Mouse (Mus musculus): ENCODE measurements around the gene Rorb. TPM values are rescaled to one million over a fixed set of nuclear protein-coding genes. Genes with fewer than 3 reads are reported as not detected.

Rorb gene
- total RNA-seq, 2 experiments from 2014 or later = not detected

DNA sequence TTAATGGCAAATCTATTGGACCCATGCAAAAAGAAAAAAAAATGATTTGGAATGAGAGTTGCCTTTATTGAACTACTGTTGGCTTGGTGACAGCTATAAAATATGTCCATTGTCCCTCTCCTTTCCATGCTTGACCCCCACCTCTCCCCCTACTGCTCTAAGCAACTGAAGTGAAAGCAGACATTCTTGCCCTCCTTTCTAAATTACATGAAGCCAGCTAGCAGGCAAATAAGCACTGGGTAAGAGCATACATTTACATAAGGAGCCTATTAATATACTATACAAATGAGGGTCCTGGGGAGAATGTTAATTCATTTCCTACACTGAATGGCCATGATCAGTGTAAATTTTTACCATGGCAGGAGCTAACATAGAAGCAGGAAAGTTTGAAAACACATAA lies 212.8 kb downstream of the Rorb start:
- no peak for ATAC-seq (replicated peaks; ENCODE audit: poor library complexity, severe bottlenecking)

DNA sequence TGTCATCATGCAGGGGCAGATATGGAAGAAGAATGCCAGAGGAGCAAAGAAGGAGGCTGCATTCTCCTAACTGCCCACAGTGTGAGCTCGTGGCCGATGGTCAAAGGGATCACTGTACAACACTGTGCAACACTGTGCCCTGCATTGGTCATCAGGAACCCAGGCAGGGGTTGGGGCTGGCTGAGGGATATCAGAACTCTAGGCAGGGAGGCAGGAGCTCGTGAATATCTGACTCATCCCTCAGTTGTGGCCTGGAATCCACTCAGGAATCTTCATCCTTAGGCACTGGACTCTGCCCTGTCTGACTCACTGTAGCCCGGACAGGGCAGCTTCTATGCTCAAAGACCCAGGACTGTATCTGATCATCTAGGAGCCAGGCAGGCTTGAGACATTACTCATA lies 220.8 kb downstream of the Rorb start:
- ATAC-seq (replicated peaks; ENCODE audit: poor library complexity, severe bottlenecking) = no peak

DNA sequence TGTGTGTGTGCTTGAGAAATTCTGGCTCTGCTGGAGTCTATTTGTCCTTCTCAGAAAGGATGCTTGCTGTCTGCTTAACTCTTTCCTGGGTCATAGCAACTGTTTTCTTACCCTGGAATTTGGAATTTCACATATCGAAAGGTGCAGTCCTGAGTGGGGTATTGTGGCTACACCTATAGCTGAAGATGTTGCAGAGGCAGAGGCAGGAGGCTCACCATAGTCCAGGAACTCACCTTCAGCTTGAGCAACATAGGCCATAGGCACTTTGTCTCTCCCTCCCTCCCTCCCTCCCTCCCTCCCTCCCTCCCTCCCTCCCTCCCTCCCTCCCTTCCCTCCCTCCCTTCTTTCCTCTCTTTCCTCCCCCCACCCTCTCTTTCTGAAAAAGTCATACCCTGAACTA lies 221.4 kb downstream of the Rorb start:
- no peak for ATAC-seq (replicated peaks; ENCODE audit: poor library complexity, severe bottlenecking)

DNA sequence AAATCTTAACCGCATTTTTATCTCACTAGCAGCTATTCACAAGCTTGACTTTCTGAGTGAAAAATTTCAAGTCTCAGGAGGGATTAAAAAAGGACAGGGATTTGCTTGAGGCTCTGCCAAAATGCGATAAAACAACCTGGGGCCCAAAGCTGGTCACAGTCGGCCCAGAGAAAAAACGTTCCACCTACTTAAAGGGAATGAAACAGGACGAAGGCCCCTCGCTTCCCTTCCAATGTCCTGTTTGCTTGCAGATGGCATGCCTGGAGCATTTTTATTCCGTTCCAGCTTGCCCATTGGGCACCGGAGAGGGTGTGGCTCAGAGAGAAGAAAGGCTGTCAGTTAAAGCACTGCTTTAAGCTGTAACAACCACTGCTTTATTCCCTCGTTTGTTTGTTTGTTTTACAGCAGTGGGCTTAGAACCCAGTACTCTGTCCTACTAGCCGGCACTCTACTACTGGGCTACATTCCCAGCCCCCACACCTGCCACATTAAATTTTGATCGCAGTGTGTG lies 221.8 kb downstream of the Rorb start:
- ATAC-seq (replicated peaks; ENCODE audit: poor library complexity, severe bottlenecking) = no peak

DNA sequence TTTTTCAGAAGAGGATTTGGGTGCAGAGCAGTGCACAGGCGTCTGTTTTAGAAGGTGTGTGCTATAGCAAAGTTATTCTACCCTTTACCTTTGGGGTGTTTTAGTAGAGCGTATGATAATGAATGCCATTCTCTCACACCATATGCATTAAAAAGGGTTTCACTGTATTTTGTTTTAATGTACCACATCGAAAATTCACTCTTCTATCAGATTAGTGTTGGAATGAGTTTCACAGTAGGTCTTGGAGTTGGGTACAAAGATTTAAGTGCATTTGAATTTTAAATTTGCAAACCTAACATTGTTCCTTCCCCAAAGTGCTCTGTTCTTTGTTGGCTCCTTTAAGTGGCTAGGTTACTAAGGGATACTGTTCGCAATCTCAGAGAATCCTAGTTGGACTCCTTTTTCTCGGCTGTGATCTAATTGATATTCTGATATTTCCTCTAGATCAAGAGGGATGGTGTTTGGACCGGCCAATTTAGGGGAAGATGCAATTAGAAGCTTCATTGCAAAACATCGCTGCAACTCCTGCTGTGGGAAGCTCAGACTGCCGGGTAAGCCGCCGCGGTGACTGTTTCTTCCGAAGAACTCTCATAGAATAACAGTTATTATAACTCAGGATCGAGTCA lies 222.4 kb downstream of the Rorb start:
- ATAC-seq (replicated peaks; ENCODE audit: poor library complexity, severe bottlenecking) = no peak

DNA sequence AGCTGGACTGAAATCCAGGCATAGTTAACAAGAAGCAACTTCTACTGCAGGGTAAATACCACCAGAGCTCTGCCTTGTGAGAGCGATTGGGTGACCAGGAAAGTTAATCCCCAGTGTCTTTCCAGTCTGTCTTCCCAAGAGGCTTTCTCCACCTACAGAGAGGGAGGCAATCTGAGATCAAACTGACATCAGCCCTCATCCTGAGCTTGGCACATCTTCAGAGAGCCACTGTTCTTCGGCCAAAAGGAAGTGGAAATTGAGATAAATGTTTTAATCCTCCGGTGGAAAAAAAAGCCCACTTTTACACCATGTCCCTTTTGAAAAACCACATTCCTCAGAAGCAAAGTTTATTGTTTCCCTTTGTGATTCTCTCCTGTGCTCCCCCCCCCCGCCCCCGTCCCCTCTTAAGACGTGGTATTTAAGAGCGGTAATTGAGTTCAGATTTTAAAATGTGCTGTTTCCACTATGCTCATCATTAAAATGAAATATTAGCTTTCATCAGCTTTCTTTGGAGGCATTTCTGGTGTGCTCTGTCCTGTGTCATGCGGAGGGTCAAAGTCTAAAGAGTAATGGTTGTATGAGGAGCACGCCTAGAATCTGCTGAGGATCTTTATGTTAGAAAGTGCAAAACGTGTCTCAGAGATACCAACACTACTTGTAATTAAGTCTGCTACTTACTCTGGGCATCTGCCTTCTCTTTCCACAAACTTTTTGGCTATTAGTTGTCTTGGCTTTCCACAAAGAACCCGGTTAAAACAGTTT lies 223.2 kb downstream of the Rorb start:
- ATAC-seq (replicated peaks; ENCODE audit: poor library complexity, severe bottlenecking) = no peak

DNA sequence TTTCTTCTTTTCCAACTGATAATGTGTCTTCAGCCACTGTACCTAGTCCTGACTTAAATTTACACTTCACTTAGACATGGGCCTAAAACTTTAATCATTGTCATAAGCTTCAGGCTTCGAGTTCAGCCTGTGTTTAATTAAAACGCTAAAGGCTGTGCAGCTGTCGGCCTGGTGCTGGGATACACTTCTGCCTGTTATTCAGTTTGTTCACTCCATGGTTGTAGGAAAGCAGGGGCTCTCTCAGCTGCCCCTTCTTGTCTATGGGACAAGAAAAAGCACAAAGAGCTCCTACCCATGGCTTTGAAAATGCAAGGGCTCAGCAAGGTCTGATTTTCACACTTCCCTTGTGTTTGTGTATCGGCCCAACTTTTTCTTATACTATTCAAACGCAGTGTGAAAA lies 229.8 kb downstream of the Rorb start:
- no peak for ATAC-seq (replicated peaks; ENCODE audit: poor library complexity, severe bottlenecking)
